Mouse (Mus musculus) lung, postnatal 0 days (tissue): ENCODE data around the gene Tomm40l.

Source experiments
- CTCF ChIP-seq: IDR thresholded peaks from 2 replicates; pipeline ENCODE4 v1.5.1; 2016; ENCODE audit warnings: antibody characterized with exemption, mild to moderate bottlenecking
- EP300 ChIP-seq: IDR thresholded peaks from 2 replicates; pipeline ENCODE4 v1.6.1; 2016; ENCODE audit warnings: antibody characterized with exemption, mild to moderate bottlenecking, control low read depth

DNA sequence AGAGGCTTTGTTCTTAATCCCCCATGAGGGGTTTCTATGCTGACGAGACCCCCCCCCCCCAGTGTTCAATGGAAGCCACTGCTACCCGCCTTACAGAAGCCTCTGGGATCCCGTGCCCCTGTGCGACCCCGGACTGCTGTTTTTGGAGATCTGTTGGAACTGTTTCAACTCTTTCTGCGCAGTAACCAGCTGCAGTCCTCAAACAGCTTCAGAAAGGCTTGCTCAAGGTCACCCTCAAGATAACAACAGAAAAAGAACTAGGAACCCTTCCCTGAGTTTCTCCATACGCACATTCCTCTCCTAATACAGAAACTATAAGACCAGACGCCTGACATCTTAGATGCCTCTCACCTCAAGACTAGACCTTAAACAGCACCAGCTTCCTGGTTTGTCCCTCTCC lies 33.3 kb downstream of the Tomm40l start:
- TF ChIP-seq EP300 (no peak), CTCF (no peak)
